Mouse (Mus musculus): ENCODE measurements around the gene Mecp2.
A peak's percentile ranks its signal among the peaks of the same experiment; 100 is the strongest.
"Not testable (repeated sequence)": the region's sequence is repeated elsewhere in the genome, so short reads cannot be mapped to it uniquely, and the experiment has no call there.

Mecp2 gene

GRCm38 (mm10) chrX:74135263-74135662, at the start of gene Mecp2:
Mecp2 (minus strand) TSS chrX:74135363.
- DNase-seq (ENCODE audit: low spot score), result not testable (repeated sequence)

GRCm38 (mm10) chrX:74176959-74177358, 41.8 kb upstream of the Mecp2 start, which contains the start of gene Tktl1:
Tktl1 (plus strand) TSS chrX:74177259.
- no peak for DNase-seq (ENCODE audit: low spot score)

DNA sequence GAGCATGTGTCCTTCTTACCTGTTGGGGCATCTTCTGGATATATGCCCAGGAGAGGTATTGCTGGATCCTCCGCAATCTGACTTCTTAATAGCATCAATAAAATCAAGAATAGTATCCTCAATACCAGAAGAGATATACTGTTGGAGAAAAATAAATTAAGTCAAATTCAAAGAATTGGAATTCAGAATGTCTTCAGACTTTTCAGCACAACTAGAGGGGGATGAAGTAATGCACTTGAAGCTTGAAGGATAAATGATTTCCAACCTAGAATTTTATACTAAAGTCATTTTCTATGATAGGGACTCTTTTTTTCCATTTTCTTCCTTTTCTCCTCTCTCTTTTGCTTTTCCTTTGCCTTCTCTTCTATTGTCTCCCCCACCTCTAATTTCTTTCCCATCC, 32.6 kb upstream of the Mecp2 start, which contains the start of gene Tex28:
Tex28 (minus strand) TSS at position 101 of the 400 bp plus-strand sequence.
- DNase-seq (ENCODE audit: low spot score), result no peak

GRCm38 (mm10) chrX:74127164-74127563, 8.0 kb downstream of the Mecp2 start, which contains the start of gene Opn1mw:
Opn1mw (plus strand) TSS chrX:74127464.
- no peak for DNase-seq (ENCODE audit: low spot score)

DNA sequence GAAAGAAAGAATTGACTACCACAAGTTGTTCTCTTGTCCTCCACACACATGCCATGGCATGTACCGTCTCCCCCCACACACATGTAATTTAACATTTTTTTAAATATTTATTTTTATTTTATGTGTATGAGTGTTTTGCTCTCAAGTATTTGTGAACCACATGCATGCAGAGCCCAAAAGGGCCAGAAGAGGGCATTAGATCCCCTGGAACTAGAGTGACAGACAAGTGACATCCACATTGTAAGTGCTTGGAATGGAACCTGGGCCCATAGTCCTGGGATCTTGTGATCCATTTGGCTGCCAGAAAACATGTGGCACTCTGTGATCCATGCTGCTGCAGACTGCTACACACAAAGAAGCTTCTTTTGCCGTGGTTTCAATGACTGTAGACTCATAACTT, 10.2 kb downstream of the Mecp2 start:
- no peak for DNase-seq (ENCODE audit: low spot score)

DNA sequence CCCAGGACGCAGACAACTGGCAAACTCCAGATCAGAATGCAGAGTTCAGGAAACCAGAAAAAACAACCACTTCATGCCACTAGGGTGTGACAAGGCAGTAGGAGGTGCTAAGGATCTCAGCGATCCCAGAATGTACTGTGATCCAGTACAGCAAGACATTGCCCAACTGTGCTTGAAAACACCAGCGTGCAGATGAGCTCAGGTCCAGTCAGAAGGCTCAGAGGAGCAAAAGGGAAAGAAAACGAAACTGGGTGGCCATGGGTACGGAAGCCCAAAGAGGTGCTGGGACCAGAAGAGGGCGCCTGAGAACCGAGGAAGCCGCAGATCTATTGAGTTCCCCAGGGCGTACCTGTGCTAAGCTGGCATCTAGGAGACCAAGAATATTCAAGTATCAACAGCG, 19.7 kb downstream of the Mecp2 start:
- DNase-seq (ENCODE audit: low spot score), result peak; percentile 6

DNA sequence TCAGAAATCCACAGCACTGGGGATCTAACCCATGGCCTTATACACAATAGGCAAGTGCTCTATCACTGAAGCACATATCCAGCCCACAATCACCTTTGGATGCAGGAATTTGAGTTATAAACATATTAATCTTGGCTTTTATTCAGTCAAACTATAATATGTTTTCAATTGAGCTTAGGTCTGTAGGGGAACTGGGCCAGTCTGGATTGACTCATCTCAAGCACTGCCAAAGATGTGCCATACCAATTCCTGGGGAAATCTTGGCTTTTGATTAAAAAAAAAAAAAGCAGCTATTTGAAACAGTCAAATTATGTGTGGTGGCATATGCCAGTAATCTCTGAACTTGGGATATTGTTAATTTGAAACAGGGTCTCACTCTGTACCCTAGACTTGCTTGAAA, 21.1 kb downstream of the Mecp2 start:
- no peak for DNase-seq (ENCODE audit: low spot score)

DNA sequence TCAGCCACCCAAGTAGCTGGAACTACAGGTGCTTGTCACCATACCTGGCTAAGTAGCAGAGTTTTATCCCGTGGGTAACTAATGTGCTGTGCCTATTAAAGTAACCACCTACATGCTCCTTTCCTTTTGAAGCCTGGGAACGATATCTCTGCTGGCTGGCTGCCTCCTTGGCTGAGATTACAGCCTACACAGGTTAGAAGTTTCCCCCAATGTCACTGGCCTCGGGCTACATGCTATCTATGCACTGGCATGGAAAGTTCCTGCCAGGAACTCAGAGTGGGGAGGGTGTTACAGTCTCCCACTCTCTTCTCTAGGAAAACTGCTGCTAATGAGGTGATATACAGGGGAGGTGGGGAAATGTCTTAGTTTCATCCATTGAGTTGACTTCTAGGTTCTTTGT, 26.4 kb downstream of the Mecp2 start:
- no peak for DNase-seq (ENCODE audit: low spot score)

DNA sequence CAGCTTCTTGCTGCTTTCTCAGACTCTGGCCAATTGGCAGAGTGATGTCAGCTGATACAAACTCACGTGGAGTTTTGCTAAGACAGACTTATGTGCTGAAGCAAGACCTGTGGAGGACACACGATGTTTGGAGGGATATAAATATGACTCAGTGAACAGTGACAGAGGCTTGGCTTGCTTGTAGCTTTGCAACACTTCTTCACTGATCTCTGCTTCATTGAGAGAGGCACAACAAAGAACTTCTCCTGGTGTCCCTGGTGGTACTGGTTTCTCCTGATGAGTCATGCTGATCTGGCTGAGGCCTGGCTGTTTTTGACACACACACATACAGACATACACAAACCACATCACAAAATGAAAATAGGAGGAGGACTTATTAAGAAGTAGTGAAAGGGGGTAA, 29.2 kb downstream of the Mecp2 start:
- no peak for DNase-seq (ENCODE audit: low spot score)

GRCm38 (mm10) chrX:74103457-74104188, 31.5 kb downstream of the Mecp2 start:
- DNase-seq (ENCODE audit: low spot score), result no peak

DNA sequence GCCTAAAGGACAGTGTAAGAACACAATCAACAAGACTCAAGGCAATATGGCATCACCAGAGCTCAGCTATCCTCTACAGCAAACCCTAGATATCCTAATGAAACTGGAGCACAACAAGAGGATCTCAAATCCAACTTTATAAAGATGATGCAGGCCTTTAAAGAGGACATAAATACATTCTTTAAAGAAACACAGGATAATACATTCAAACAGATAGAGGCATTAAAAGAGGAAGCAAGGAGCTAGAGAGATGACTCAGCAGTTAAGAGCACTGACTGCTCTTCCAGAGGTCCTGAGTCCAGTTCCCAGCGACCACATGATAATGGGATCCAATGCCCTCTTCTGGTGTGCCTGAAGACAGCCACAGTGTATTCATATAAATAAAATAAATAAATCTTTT, 40.0 kb downstream of the Mecp2 start:
- no peak for DNase-seq (ENCODE audit: low spot score)

DNA sequence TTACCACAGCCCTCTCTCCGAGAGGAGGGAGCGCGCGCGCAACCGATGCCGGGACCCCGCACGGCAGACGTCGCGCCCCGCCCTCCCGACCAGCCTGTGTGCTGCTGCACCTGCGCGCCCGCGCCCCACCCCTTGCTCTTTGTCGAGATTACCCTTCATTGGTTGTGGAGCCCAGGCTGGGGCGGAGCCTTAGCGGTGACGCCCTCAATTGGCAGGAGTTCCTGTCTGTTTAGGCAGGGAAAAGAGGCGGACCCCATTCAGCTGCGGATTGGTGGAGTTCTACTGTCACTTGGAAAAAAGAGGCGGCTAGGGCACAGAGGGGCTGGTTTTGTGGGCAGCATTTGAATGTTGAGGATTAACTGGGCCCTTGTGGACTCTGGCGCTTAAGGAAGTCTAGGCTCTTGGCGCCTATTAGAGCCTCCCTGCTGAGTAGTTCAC, 49.5 kb downstream of the Mecp2 start:
- peak; percentile 73 for DNase-seq (ENCODE audit: low spot score)

- DNase-seq (ENCODE audit: low spot score), result peak; percentile 41
Measured at GRCm38 (mm10) chrX:74084946-74085498, 50.1 kb downstream of the Mecp2 start.

DNA sequence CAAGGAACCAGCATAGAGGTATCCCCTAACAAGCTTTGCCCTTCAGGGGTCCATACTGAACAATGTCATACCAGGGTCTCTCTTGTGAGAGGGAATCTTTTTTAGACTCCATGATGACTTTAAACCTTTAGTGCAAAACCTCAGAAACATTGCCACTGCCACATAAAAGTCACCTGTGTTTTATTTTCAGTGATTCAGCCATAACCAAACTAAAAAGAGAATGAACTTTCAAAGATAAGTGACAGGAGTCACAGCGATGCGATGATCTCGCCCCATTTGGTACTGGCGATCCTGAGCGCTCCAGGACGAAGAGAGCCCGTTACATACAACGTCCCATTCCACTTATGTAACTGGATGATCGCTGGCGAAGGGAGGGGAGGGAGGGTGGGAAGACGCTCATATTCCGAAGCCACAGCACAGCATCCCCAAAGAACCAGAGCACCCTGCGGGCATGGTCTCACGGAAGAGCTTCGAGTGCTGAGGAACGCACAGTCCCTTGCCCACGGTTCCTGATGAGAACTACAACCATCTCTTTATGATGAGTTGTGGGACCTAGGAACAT, 50.8 kb downstream of the Mecp2 start:
- no peak for DNase-seq (ENCODE audit: low spot score)

GRCm38 (mm10) chrX:74070794-74071193, 64.4 kb downstream of the Mecp2 start:
- DNase-seq (ENCODE audit: low spot score), result no peak

DNA sequence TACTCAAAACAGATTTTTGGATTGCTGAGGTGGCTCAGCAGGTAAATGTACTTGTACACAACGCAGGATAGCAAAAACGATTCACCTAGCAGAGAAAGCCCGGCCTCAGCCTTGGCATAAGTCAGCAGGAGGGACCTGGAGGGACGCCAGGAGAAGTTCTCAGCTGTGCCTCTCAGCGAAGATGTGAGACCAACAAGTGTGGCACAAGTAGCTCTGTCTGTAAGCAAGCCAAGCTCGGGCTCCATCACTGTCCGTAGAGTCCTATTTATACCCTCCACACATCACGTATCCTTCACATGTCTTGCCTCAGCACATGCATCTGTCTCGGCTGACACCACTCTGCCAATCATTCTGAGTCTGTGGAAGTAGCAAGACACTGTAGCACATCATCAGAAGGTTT, 67.3 kb downstream of the Mecp2 start:
- DNase-seq (ENCODE audit: low spot score), result no peak

DNA sequence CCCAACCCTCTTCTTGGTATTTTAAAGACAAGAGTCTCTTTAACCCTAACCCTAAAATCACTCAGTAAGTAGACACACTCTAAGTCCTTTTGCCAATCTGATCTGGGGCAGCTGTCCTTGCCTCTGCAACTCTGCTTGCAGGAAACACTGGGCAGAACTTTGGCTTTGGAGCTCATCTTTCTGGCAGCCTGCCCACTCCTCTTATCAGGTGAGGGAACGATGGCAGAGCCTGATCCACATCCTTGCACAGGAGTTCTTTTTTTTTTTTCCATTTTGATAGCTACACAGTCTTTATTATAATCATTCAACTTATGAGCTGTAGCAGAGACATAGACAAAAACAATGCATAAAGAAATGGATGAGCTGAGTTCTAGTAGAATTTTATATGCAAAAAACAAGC, 90.1 kb downstream of the Mecp2 start:
- no peak for DNase-seq (ENCODE audit: low spot score)

- DNase-seq (ENCODE audit: low spot score), result no peak
Measured at GRCm38 (mm10) chrX:74037702-74038375, 97.3 kb downstream of the Mecp2 start.

GRCm38 (mm10) chrX:74030000-74030399, 105.2 kb downstream of the Mecp2 start:
- no peak for DNase-seq (ENCODE audit: low spot score)

GRCm38 (mm10) chrX:74023188-74024049, 111.7 kb downstream of the Mecp2 start, which contains the start of gene Irak1:
Irak1 (minus strand) TSS chrX:74023918.
- DNase-seq (ENCODE audit: low spot score), result peak; percentile 42

DNA sequence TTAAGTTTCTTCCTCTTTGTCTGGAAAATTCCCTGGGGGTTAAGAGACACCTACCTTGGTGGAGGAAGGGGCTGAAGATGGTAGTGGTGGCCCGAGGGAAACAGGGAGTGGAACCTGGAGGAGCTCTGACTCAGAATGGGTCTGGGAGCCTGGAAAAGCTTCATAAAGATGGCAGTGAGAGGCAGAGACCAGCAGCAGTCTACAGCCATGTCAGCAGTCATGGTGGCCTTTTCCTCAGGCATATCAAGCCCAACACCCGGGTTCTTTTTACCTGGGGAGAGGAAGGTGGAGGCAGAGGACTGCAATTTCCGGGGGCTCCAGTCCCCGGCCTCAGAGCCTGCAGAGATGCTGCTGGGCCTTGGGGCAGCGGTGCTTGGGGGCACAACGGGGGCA, 112.4 kb downstream of the Mecp2 start:
- no peak for DNase-seq (ENCODE audit: low spot score)

DNA sequence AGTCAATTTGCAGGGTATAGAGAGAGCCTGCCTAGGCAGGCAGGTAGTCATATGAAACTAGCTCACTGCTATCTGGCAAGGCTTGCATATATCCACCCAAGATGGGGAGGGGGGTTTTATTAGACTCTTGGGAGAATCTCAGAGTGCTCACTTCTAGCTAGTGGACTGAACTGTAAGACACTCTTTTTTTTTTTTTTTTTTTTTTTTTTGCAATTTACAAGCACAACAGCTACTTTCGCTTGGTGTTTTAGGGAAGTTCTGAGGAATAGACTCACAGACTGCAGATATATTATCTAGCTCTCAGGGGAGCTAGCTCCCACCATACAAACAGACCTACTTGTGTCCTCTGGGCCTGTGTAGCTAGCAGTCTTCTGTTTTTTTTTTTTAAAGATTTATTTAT, 120.6 kb downstream of the Mecp2 start:
- DNase-seq (ENCODE audit: low spot score), result no peak

Measured in ovary, postnatal 10 days (tissue).